Mouse (Mus musculus) brain, embryonic 14.5 days (tissue): ENCODE results near the gene Nxf1.

ENCODE experiments used
- CTCF ChIP-seq: fragments of 200-500 bp; IDR thresholded peaks from 2 replicates; pipeline ENCODE4 v1.5.1; 2012; ENCODE audit warnings: inconsistent platforms, mild to moderate bottlenecking, moderate library complexity, borderline replicate concordance; ENCODE audit not compliant: insufficient read depth, insufficient read length; ENCODE audit errors: extremely low read depth
- POLR2A ChIP-seq: fragments of 200-500 bp; IDR thresholded peaks from 2 replicates; pipeline ENCODE4 v1.6.1; 2012; ENCODE audit warnings: mild to moderate bottlenecking, inconsistent platforms, borderline replicate concordance; ENCODE audit not compliant: poor library complexity, insufficient read depth, insufficient read length, severe bottlenecking; ENCODE audit errors: extremely low read depth

GRCm38 (mm10) chr19:8790171-8790570, 33.3 kb downstream of the Nxf1 start:
- TF ChIP-seq POLR2A (no peak), CTCF (no peak)
